Mouse (Mus musculus): ENCODE measurements around the gene Jtb.

DNA sequence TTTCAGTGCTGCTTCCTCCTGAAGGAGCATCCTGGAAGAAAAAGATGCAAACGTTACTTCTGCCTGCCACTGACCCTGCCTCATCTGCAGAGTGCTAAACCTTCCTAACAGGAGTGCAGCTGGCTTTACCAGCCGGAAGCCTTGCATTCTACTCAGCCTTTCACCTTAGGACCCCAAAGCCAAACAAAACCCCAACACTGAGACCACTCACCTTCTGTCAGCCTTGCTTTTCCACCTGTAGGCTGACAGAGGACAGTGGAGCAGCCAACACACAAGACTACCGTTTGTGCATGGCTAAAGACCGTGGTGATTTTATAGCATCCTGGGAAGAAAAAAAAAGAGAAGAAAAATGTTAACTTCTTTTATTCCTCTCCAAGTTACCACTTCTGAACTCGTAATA is 18.7 kb upstream of the Jtb start:
- TF ChIP-seq CTCF (conservative IDR thresholded peaks at IDR 0.05; ENCODE audit: low read length) (no peak), POU5F1 (IDR thresholded peaks at IDR 0.05; ENCODE audit: borderline replicate concordance, low read length) (no peak), NANOG (IDR thresholded peaks at IDR 0.05; ENCODE audit: borderline replicate concordance, low read length) (no peak)

Measured in E14TG2a.4 (cell line).